Mouse (Mus musculus) 3134 (cell line): ENCODE measurements around the gene Hist1h4k.
"Not testable (repeated sequence)": the region's sequence is repeated elsewhere in the genome, so short reads cannot be mapped to it uniquely, and the experiment has no call there.

Experiments used
- DNase-seq: peaks from one replicate; pipeline ENCODE4 v3.0.0-alpha.2; 2011; ENCODE audit warnings: low spot score; ENCODE audit not compliant: insufficient read length; ENCODE audit errors: extremely low read depth

The Hist1h4k gene

DNA sequence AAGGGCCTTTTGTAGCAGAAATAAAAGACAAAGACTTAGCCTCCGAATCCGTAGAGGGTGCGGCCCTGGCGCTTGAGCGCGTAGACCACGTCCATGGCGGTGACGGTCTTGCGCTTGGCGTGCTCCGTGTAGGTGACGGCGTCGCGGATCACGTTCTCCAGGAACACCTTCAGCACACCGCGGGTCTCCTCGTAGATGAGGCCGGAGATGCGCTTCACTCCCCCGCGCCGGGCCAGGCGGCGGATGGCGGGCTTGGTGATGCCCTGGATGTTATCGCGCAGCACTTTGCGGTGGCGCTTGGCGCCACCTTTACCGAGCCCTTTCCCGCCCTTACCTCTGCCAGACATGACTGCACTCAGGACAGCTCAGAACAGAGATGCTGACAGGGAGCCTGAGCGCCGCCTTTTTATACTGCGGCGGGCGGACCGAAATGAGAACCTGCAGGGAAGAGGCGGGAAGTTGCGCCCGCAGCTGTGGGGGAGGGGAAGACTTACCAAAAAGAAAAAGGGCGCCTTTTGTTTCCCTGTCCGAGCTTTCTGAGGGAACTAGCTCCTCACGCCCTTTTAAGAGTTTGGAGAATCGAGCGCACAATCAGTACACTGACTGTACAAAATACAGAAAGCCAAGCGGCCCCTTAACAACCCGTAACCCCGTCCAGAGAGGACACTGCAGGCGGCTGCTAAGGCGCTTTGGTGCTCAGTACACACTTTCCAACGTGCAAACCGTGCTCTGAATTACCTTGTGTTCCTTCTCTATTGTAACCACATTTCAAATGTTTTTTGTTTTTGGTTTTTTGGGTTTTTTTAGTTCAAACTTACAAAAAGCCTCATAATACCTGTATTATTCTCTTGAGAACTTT is at the start of gene Hist1h4k:
Gene Hist1h4k (minus strand): TSS at position 347 of the 859 bp plus-strand sequence.
- DNase-seq, result peak; percentile 94

DNA sequence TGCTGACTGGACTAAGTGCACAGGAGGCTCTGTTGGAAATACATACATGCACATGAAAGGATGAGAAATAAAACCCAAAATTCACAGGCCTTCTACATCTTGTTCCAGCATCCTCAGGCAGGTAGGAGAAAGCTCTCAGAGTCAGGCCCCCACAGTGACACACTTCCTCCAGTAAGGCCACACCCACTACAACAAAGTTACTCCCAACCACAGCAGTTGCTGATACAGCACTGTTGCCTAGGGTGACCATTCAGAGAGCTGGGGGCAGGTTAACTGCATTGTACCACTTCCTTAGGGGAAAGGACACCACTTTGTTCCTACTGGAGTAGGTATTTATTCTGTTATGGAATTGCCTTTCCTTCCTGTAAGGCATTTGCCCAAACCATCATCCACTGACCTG is 46.9 kb upstream of the Hist1h4k start:
- DNase-seq, result not testable (repeated sequence)

DNA sequence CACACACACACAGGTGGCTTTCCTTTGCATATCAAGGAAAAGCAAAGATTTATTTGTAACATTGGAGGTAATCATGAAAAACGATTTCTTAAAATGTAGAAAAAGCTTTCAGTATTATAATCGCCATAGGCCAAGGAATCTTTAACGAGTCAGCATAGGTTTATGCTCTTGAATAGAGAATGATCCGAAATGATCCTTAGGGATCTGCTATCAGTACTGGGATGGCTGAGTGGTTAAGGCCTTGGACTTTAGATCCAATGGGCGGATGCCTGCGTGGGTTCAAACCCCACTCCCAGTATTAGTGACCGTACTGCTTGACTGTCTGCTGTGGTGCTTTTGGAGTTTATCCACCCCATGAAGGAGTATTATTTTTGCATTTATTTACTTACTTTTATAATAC is 45.3 kb upstream of the Hist1h4k start:
- no peak for DNase-seq

DNA sequence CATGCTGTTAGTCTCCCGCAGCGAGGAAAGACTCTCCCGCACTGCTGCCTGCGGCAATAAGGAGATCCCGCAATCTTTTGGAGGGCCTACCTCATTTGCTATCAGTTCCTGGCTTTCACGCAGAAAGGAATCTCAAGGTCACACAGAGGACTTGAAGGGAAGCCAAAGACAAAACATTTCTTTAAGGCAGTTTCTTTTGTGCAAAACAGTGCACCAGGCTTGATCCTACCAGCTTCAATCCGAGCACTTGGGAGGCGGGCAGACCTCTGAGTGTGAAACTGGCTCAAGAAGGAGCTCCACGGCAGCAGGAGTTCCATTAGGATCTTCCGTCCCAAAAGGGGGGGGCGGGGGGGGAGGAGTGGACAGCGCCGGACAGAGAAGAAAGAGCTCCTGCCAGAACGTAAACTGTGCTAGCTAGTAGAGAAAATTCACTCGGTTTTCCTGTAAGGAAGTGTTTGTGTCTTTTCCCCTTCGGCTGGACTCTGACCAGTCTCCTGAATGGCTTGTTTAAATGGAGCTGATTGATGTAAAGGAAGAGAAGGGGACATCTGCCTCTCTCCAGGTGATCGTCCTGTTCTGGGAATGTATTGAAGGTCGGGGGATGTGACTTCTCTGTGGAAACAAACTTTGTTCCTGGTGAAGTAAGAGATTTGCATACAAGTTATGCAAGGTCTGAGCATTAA is 40.4 kb upstream of the Hist1h4k start:
- no peak for DNase-seq

DNA sequence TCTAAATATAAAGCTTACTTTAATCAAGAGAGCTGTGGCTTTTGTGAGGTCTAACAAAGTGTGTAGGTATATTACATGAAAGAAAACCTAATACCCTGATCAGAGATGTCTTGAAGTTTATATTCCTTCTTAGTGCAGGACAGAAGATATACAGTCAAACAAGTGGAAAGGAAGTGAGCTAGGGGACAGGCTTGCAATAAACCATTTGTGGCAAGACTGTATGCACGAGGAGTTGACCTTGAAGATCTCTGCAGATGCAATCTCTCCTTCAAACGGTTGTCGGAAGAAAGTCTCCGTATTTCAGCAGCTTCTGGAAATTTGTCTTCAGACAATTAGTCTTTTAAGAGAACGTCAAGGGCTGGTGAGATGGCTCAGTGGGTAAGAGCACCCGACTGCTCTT is 39.6 kb upstream of the Hist1h4k start:
- no peak for DNase-seq

DNA sequence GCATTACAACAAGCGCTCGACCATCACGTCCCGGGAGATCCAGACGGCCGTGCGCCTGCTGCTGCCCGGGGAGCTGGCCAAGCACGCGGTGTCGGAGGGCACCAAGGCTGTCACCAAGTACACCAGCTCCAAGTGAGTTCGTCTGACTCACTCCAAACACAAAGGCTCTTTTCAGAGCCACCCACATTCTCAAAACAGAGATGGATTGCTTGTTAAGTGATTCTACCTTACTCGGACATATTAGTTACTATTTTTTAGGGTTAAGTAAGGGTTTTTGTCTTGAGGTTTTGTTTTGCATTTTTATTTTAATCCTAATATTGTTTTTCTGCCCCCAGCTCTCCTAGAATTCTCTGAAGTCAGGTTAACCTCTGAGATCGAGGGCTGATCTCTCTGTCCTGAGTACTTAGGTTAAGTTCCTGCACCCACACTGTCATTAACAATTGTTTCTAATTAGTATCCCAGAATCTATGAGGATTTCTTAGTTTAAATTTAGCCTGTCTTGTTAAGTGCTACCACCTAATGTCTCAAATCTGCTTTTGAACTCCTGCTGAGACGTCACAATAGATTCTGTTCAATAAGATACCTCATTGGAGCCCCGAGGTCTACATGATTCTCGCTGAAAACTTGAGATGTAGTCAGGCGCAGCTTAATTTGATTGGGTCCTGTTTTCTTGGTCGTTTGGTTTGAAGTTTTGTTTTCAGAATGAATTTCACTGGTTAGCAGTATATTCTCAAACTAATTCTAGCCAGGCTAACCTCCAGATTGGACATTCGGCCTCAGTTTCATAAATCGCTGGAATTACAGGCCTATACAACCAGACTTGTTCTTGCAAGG is 37.7 kb upstream of the Hist1h4k start:
- peak; percentile 63 for DNase-seq

DNA sequence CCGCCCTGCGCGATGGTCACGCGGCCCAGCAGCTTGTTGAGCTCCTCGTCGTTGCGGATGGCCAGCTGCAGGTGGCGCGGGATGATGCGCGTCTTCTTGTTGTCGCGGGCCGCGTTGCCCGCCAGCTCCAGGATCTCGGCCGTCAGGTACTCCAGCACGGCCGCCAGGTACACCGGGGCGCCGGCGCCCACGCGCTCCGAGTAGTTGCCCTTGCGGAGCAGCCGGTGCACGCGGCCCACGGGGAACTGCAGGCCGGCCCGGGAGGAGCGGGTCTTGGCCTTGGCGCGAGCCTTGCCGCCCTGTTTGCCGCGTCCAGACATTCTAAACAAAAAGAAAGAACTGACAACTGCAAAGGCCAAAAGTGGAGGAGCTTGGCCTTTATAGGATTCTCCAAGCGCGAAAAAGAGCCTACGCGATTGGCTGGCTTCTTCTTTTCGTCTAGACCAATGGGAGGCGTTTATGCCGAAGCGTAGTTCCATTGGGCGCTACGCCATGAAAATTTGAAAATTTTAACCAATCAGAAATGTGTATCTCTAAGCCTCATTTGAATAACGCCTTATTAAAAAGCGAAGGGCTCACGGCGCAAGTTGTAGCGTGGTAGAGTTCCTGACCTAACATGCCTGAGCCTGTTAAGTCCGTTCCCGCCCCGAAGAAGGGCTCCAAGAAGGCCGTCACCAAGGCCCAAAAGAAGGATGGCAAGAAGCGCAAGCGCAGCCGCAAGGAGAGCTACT is 36.8 kb upstream of the Hist1h4k start, which contains the start of the genes Hist1h2an and Hist1h2bp:
Gene Hist1h2an (minus strand): TSS at position 320 of the 731 bp plus-strand sequence.
Gene Hist1h2bp (plus strand): TSS at position 563 of the 731 bp plus-strand sequence.
- peak; percentile 92 for DNase-seq

DNA sequence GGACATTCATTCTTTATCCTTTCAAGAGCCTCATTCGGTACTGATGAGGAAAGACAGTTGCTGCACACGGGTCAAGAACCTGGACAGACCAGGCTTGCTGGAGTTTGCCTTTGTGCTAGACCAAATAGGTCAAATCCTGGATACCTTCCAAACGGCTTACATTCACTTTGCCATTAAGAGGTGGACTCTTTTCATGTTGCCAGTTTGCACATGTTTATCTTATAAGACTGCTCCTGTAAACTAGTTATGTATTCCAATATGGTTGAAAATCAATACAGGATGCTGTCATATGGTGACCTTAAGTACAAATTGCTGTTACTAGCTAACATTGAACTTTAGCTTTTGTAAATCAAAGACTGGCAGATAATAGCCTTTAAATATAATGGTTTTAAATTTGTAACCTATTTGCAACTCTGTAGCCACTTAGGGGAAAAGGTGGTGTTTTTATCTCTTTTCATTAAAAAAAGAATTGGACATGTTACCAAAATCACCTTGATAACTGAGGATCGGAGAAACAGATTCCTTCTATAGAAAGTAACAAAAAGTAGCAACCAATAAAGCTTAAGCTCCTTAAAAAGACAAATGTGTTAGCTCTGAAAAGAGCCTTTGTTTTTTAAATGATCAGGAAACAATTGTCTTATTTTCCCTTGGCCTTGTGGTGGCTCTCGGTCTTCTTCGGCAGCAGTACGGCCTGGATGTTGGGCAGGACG is 36.0 kb upstream of the Hist1h4k start:
- peak; percentile 79 for DNase-seq

DNA sequence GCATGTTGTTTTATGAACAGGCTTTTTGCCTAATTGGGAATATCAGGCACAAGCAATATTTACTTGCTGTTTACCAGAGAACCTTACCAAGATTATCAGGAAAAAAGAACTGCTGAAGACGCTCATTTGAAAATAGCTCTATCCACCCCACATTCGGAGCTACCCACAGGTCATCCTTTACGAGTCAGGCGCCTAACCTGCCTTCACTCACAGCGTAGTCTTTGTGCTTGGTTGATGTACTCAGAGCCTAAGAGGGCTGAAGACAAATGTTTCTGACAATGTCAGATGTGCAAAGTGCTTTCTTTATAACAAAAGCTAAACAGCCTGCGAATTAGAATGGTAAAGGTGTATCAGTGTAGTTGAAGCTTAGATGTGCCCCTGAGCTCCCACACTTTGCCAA is 34.0 kb upstream of the Hist1h4k start:
- no peak for DNase-seq

DNA sequence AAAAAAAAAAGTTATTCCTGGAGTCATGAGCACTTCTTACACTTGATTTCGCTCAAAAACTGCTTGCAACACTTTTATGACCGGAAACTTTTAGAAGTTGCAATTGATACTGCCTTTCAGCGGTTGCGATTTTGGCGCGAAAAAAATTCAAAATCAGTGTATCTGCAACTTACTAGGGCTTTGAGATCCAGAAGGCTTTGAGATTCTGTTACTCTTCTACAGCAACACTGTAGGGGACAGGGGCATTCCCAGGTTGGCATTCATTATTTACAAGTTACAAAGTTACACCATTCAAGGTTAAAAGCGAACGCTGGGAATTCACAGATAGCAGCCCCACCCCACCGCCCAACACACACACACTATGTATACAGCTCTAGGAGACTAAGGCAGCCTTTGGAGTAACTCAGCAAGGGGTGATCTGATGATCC is 33.4 kb upstream of the Hist1h4k start:
- DNase-seq, result peak; percentile 48

DNA sequence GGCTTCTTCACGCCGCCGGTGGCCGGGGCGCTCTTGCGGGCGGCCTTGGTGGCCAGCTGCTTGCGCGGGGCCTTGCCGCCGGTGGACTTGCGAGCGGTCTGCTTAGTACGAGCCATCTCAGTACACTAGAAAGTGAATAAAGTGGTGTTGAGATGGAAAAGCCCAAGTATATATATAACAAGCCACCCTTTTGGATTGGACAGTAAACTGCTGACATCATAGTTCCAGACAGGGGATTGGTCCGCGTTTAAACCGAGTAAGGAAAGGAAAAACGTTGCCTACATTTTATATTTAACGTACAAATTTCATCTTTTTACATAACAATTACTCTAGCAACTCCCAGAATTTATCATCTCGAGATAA is 32.9 kb upstream of the Hist1h4k start, which contains the start of gene Hist1h3i:
Gene Hist1h3i (minus strand): TSS at position 116 of the 363 bp plus-strand sequence.
- DNase-seq, result peak; percentile 89

DNA sequence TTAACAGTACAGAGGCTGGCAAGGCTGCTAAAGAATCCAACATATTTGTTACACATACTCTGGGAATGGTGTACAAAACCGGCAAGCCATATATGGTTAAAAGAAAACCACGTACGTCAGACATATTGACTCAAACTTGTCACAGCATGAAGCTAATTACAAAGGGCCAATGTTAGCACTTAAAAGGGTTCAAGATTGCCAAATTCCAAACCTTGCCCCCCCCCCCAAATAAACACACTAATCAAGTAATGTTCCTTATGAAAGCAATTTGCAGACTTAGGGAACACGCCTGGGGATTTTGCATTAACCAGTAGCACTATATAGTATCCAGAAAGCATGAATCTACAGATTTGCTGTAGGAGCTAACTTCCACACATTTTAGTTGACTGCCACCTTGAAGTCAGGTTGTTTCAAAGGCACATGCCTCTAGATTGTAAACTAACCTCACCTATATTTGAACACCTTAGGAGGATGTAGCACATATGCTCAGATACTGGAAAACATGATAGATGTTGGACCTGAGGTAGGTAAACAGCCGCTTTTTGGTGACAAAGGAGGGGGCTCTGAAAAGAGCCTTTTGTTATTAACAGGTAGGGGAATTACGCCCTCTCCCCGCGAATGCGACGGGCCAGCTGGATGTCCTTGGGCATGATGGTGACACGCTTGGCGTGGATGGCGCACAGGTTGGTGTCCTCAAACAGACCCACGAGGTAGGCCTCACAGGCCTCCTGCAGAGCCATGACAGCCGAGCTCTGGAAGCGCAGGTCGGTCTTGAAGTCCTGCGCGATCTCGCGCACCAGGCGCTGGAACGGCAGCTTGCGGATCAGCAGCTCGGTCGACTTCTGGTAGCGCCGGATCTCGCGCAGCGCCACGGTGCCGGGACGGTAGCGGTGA is 32.3 kb upstream of the Hist1h4k start:
- peak; percentile 85 for DNase-seq

DNA sequence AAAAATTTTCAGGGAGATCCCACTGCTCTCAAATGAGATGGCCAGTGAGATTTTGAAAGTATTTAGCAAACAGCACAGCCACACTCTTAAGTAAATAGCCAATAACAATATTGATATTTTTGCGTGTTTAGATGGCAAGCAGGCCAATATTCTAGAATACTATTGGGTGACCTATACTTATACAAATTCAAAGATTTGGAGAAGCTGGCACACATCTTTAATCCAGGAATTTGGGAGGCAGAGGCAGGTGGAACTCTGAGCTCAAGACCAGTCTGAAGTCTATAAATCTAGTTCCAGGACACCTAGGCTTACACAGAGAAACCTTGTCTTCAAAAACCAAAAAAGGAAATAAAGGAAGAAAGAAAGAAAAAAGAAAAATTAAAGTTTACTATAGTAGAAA is 31.3 kb upstream of the Hist1h4k start:
- peak; percentile 29 for DNase-seq

DNA sequence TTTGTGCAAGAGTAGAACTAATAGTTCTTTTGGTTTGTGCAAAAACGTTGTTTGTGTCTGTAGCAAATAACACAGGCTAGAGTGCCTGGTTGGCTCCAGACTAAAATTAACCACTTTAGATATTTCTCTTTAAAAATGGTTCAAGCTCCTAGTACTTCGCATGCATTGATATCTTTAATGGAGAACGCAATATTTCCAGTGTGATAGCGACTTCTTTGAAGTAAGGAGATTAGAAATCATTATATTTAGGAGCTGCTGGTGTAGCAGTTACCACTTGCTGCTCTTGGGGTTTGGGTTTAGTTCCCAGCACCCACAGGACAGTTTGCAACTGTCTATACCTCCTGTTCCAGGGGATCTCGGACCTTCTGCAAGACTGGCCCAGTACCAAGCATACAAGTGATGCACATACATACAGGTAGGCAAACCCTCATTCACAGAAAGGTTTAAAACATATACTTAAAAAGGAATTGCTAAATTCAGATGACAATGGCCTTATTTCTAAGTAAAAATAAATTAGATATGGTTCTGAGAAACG is 30.8 kb upstream of the Hist1h4k start:
- DNase-seq, result peak; percentile 28

DNA sequence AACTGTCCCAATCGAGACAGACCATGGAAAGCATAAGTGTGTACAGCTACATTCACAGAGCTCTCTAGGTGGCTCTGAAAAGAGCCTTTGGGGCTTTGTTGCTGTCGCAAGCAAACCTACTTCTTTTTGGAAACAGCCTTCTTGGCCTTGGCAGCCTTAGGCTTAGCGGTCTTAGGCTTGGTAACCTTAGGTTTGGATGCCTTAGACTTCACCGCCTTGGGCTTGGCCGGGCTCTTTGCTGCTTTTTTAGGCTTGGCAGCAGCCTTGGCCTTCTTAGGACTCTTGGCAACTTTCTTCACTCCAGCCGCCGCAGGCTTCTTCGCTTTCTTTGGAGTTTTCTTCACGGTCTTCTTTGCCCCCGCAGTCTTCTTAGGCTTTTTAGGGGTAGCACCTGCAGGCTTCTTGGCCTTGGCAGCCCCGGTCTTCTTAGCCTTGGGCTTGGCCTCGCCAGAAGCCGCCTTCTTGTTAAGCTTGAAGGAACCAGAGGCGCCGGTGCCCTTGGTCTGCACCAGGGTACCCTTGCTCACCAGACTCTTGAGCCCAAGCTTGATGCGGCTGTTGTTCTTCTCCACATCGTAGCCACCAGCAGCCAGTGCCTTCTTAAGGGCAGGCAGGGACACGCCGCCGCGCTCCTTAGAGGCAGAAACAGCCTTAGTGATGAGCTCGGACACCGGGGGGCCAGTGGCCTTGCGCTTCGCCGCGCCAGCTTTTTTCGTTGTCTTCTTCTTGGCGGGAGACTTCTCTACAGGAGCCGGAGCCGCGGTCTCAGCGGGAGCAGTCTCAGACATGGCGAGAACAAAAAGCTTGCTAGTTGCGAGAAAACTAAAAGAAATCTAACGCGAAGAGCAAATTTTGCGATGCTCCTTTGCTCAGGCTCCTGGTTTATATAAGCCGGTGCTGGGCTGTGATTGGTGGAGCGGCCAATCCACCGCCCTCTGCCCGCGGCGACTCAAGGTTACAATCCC is 29.7 kb upstream of the Hist1h4k start, which contains the start of gene Hist1h1b:
Gene Hist1h1b (minus strand): TSS at position 859 of the 965 bp plus-strand sequence.
- peak; percentile 94 for DNase-seq

DNA sequence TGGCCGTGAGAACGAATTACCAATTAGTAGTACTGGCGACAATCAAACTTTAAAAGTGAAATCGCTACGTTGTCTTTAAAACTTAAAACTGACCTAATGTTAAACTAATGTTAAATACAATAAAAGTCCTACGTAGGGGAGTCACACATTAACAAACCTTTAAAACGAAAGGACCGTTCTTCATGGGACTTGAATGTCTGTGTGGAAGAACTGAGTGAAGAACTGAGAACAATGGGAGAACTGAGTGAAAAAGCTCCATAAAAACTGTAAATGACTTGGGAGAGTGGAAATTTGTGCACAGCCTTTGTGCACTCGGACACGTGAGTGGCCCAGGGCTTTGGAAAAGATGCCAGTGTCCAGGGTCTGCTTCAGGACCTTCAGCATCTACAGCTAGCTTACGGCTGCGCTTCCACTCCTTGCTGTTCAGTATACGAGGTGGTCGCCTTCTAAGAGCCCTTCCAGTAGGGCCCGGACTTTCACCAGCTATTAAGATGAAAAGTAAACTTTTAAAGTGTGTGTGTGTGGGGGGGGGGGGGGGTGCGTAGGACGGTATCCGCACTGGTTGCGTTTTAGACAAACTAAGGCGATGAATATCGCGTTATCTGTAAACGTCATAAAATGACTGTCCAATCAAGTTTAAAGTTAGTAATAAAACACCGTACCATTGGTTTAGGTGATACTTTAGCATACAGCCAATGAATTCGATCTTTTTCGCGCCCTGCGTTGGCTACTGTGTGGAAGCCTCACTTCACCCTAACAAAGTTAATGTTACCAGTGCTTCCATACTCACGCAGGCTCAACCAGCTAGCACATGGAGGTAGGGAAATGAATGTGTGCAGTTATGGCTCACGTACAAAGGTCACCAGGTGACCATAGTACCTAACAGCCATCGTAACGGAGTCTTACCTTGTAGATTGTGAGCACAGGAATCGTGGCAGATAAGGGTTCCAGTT is 28.8 kb upstream of the Hist1h4k start:
- peak; percentile 66 for DNase-seq
